Mouse (Mus musculus) urinary bladder, postnatal 10 days (tissue): ENCODE measurements at regions not wholly inside any gene's neighbourhood (a gene's known extent, or its start where the extent isn't known, plus 50 kb on each side); places are given as distances from the start of the nearest gene placed in this dataset.

Experiments
- DNase-seq: peaks from one replicate; pipeline ENCODE4 v3.0.0; 2022; ENCODE audit warnings: low spot score

DNA sequence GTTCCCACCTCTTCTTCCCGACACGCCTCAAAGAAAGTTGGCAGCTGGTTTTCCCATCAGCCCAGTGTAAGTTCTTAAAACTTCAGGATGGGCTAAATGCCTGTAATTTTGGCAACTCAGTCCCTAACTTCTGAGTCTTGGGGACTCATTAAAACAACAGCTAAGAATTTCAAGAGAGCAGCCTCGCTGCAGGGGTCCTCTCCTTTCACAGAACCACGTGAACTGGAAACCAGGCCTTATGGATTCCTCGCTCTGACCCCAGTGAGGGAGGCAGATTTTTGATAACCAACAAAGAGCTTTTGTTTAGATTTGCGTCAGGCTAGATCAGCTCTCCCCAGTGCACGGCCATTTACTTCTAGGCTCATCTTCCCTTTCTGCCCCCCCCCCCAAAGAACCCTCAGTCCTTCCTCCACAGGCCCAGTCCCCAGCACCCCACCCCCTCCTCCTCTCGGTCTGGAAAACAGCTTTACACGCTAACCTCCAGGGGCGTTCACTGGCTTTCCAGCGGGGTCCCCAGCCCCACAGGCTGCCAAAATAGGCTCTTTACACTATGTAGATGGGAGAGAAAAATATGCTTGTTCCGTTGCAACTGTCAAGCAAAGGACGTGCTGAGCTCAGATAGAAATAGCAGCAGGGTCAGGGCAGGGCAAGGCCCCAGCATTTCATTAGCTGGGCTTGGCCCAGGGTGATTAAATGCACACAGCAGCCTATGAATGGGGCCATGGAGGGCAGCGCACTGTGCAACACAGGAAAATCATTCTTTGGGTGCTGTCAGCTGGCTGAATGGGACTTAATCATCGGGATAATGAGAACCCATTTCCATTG, 233.5 kb downstream of the Zfp36l1 start:
- no peak for DNase-seq

DNA sequence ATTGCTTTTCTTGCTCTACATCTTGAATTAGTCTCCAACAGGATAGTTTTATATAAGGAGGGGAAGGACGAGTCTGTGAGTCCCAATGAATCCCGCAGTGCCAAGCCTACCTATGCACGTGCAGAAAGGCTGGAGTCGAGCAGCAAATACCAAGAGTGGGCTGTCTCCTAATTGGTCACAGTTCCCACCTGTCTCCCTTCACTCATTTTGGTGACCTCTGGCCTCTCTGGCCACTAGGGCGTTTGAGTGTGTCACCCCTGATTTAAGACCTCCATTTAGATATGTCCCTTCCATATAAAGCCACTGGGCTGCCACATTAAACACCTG, 234.1 kb downstream of the Zfp36l1 start:
- no peak for DNase-seq

DNA sequence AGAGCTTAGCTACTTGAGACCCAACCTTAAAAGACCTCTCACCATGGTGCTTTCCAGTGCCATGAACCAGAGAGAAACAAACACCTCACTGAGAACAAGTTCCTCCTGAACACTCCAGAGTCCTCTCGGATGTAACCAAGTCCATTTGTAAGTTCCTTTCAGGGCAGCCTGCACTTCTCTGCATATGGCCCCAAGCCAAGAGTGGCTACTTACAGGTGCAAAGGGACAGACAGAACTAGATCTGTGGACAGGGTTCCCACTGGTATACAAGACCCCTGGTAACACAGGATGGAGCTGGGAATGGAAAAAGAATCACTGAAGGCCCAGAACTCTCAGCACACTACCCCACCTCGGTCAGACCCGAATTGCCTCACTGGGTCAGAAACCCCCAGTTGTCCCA, 234.7 kb downstream of the Zfp36l1 start:
- DNase-seq, result no peak

DNA sequence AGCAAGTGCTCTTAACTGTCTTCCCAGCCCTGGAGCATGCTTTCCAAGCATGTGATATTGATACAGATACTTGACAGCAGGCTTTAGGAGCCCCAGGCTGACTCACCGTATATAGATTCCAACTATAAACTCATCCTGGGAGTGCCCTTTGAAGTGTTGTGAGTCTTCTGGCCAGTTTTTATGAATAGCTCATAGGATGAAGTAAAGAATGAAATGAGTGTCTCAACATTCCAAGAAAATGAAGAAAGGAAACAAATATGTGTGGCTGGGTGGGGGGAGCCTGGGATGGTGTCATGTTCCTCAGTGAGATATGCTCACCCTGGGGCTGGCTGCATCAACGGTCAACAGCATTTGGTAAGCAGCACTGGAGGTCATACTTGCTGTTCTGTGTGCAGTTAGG, 238.5 kb downstream of the Zfp36l1 start:
- no peak for DNase-seq

DNA sequence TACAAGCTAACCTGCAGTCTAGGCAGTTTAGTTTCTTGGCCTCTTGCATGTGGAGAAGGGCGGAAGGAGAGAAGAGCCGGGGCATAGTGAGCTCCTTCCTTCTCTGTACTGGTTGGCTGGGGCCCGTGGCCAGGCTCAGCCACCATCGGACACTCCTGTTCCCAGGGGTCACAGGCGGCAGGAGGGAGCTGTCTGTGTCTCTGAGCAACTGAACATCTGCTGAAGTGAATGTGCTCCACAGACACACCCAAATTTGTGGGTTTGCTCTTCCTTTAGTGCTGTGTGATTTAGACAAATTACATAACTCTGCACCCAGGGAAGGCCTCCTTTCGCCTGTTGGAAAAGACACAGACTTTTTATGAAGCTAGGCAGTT, 247.6 kb downstream of the Zfp36l1 start:
- DNase-seq, result no peak

DNA sequence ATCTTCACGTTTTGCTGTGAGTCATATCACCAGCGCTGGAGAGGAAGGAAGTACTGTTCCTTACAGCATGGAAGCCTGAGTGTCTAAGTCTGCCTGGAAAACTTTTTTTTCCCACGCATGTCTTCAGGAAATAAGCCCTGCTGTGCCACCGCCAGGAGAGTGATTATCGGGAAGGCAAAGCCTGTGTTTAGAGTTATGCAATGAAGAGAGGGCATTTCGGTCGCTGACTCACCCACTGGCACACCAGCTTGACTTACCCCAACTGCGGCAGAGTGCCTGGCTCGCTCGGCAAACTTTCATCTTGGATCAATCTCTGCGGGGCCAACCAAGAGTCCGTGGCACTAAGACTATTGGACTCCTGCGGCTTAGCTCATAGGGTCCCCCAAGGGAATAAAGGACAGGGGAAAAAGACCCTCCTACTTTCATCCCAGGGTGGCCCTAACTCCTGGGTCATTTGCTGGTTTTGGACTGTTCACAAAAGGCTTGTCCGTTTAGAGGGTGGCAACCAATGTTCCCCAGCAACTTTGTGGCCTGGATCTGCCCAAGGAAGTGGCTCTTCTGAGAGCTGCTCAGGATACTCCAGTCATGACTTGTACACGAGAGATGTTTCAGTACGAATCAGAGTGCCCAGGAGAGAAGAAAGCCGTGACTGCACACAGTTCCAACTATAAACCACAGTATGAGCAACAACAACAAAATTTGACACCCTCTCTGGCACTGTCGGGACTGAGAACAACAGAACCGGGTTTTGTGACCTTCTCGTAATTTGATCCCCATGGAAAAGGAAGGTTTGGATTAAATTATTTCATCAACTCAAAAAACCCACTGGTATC, 248.3 kb downstream of the Zfp36l1 start:
- DNase-seq, result no peak
